Mouse (Mus musculus) hematopoietic stem cell, adult 5-6 weeks (primary cell): ENCODE measurements around the gene Samd4. TPM values are rescaled to one million over a fixed set of nuclear protein-coding genes. Genes with fewer than 3 reads are reported as not detected.
A peak's percentile ranks its signal among the peaks of the same experiment; 100 is the strongest.
"Not testable (repeated sequence)": the region's sequence is repeated elsewhere in the genome, so short reads cannot be mapped to it uniquely, and the experiment has no call there.

Experiments used
- ATAC-seq, 2 experiments: fragments of 125-278 bp in 1 of 2; replicated peaks in 1 of 2; 2 replicates each; pipeline ENCODE4 v1.8.0; 2016 to 2017; ENCODE audit warnings: inconsistent platforms in 2 of 2, mild to moderate bottlenecking in 2 of 2, moderate number of reproducible peaks in 2 of 2, low read depth in 1 of 2, moderate TSS enrichment in 1 of 2; ENCODE audit not compliant: low FRiP score in 2 of 2, poor library complexity in 2 of 2, severe bottlenecking in 2 of 2, insufficient read depth in 1 of 2, low TSS enrichment in 1 of 2
- total RNA-seq: library from RNA; stranded (forward); fragments of 172-1452, 232-1000 nt; gene quantifications from 2 replicates; pipeline ENCODE4 v1.2.3, GENCODE M21; 2017

Gene Samd4
- total RNA-seq, 1 experiment from 2014 or later: 2.3 TPM

DNA sequence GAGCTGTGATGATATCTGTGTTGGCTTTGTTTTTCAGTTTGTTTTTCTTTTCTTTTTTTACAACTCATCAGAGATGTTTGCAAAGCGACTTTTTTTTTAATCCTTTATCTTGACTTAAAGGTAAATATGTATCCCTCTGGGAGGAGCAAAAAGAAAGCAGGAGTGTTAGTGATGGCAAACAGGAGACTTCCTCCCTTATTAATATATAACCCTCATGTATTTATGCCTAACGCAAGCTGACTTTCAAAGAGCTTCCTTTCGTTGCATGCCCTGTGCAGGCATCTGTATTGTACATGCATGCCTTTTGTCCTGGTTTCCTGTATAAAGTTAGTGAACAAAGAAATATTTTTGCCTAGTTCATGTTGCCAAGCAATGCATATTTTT lies 222.5 kb downstream of the Samd4 start:
- no peak for ATAC-seq

DNA sequence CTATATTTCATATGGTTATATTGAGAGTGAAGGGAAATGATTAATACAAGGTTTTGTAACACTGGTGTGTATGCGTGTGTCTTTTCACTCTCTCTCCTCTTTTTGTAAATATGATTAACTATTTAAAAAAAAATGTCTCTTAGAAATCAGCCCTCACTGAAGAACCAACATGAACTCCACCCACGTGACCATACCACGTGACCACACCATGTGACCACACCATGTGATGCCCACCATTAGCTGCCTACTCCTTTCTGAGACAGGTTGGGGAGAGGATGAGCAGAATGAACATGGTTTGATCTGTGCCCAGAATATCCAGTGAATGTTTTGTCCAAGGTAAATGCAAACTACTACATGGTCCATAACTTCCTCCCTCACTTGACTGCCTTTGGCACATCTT lies 223.1 kb downstream of the Samd4 start:
- ATAC-seq: no peak

DNA sequence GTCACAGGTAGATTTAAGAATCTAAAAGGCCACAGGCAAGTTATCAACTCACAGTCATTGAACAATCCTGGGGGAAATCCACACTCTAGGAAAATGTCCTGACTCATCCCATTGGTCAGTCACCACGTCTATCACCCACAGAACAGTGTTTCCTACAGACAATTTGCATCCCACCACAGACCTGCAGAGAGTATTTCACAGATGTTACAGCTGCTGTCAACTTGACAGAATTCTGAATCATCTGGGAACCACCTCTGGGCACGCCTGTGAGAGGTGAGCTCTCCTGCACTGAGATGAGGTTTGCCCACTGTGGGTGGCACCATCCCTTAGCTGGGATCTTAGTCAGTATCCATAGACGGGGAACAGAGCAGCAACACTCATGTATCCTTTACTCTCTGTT lies 224.8 kb downstream of the Samd4 start:
- ATAC-seq: no peak

DNA sequence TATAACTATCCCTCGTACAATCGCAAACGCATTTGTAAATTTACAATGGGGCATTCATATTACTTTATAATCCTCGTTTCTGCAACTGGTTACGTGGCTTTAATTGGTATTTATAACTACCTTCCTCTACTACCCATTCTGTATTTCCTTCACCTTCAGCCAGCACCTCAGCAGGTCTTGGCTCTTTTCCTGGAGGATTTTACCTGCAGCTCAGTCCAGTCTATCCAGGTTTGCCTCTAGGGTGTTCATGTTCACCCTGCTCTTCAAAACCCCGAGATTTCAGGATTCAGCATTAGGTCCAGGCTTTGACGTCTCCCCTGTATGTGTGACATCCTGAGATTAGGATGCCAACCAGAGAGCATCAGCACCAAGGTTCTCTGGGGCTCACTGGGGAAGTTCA lies 227.7 kb downstream of the Samd4 start:
- ATAC-seq: not testable (repeated sequence)

DNA sequence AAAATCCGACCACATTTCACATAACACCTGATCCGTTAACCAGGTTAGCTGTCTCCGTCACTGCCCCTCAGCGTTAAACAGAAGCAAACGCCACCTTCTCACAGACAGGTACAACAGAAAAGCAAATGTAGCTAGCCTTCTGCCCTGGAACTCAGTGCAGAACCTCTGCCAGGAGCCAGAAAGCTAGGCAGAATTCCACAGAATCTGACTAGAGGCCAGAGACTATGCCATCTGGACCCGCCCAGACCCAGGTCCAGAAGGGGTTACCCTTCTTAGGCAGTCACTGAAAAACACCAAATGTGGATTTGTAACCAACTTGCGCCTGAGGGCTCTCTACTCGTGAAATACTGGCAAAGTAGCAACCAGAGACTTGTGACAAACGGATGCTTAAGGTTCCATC lies 228.7 kb downstream of the Samd4 start:
- no peak for ATAC-seq

DNA sequence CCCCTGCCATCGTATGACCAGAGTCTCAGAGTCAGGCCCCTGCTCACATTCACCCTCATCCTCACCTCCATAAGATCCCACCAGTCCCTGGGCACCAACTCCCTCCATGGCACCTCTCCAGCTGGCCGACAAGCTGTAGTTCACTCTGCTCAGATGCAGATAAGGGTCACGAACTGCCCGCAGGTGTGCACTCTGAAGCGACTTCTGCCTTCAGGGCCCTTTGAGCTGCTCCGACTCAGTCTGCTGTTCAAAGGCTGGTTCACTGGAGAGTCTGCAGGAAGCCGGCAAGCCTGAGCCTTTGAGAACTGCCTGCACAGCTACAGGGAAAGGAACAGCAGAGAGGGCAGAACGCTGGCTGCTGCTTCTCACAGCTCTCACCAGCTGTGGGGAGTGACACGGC lies 232.5 kb downstream of the Samd4 start:
- ATAC-seq: peak in 1 of 2 experiments; percentile 23; a peak in 1 of 4 replicates

DNA sequence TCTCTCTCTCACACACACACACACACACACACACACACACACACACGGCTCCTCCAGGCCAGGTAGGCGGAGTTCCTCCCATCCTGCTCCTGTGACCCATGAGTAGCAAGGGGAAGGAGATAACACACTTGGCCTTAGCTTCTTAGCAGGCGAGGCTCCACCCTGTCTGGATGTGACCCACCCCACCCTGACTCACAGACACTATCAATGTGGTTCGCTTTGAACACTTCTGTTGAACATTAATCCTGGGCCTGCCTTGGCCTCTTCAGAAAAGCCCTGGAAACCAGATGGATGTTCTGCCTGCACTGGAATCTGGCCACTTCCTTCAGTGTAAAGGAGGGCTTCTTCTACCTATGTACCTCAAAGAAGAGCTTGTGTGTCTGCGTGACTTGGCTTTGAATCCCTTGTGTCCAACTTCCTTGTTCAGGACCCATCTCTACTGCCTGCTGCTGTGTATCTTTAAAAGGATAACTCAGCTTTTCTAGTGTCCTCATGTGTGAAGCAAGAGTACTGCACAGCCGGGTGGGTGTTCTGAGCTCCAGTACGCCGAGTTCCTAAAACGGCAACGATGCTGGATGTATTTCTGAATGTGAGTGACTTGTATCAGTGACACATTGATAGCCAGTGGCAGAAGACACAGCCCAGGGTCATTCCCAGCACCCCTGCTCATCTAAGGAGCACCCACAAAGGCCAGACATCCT lies 233.6 kb downstream of the Samd4 start:
- no peak for ATAC-seq

DNA sequence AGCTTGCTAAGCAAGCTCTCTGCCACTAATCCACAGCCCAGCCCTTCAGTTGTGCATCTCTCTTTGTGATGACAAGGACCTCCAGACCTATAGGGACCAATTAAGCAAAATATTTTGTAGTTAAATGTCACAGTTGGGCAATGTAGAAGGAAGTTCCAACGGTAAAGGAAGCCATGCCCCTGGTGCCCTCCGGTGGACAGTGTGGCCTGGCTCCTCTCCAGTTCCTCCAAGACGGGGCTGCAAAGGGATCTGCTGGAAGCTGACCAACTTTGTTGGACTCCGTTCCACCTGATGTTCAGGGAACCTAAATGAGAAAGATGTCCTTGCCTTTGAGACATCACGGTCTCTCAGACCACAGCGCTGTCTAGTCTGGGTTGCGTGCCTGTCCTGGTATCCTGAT lies 234.9 kb downstream of the Samd4 start:
- peak; percentile 12 to 16; a peak in 1 of 4 replicates for ATAC-seq

DNA sequence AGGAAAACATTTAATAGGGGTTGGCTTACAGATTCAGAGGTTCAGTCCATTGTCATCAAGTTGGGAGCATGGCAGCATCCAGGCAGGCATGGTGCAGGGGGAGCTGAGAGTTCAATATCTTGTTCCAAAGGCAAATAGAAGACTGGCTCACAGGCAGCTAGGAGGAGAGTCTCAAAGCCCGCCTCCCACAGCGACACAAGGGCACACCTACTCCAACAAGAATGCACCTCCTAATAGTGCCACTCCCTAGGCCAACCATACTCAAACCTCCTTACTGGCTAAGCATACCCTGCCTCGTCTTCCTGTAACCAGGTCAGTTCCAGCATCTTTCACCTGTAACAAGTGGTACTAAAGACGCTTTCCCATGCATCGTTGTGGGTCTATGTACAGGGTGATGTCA lies 245.3 kb downstream of the Samd4 start:
- no peak for ATAC-seq

DNA sequence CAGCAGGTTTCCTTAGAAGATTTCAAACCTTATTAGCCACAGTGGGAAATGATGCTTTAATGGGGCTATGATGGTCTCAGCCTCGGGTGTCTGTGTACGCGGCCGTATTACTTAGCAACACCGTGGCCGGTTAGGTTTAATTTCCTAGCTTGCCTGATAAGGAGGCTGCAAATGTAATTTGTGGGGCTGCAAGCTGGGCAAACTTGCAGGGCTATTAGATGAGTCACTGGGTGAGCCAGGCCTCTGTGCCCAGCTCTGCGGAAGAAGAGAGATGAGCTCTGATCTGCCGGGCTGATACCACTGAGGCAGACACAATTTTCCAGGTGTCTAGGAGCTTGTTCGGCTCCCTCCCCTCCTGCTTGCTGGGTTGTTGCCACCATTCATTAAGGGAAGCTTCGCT lies 251.3 kb downstream of the Samd4 start:
- no peak for ATAC-seq

DNA sequence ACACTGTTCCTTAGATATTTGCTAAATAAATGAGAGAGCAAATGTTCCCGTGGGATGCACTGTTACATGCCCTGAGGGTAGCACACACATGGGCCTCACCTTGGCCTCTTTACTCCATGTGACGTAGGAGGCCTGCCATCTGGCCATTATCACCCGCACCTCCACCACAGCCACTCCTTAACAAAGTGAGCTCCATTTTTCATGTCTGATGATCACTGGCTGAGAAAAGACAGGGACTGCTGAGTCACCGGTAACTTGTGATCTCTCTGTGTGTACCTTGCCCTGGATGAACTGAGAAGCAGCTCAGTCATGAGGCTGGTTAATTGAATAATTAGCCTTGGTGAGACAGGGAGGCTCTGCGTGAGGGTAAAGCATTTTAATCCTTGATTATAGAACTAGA lies 254.0 kb downstream of the Samd4 start:
- ATAC-seq: no peak

DNA sequence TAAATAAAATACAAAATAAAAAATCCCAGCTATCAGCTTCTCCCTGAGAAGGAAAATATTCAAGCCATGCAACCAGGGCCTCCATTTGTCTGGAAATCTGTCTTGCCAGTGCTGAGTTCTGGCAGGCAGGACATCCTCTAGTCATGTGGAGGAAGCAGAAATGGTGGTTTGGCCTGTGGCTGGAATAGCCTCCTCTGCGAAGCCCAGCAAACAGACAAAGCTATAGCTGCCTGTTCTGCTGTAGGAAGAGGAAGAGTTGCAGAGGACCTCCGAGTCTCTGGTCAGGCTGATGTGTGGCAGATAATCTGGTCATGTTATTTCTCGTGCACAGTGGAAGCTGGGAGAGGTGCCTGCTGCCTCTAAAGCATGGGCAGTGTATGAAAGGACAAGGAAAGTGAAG lies 256.2 kb downstream of the Samd4 start:
- ATAC-seq: peak; percentile 68 to 69

DNA sequence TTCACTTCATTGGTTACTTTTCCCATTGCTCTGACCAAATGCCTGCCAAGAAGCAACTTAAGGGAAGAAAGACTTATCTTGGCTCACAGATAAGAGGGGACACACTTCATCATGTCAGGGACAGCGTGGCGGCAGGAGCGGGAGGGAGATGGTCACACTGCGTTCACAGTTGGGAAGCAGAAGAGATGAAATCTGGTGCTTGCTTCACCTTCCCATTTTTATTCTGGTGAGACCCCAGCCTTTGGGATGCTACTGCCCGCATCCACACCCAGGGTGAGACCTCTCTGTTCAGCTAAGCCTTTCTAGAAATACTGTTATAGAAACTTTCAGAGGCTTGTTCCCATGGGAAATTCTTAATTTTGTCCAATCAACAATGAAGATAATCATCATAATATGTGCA lies 261.7 kb downstream of the Samd4 start:
- ATAC-seq: no peak

DNA sequence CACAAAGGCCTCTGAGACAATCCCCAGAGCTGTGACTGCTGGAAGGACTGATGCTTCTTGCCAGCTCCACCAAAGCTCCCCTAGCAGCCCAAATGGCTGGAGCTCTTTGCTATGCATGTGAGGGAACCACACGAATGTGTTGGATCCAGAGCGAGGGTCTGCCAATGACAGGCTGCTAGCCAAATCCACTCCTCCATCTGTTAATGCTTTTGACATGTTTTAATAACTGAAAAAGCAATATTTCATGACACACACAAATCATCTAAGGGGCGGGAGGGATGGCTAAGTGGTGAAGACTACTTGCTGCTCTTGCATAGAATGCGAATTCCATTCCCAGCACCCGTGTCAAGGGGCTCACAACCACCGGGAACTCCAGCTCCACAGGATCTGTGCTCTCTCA lies 268.7 kb downstream of the Samd4 start:
- no peak for ATAC-seq

DNA sequence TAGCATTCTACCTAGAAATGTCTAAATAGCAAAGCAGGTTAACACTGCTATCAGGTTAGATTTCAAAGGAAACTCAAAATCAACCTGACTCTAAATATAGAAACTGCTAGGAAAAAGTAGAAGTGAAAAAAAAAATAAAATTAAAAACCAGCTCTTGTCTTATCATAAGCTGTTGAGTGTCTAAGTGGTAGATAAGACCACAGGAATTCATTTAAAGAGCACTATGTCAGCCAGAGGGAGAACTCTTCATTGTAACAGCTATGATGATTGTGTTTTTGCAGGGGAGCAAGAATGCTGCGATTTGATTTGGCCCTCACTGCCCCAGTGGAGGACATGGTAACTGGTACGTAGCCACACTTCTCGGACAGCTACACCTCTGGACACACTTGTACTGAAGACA lies 271.6 kb downstream of the Samd4 start:
- ATAC-seq: no peak

Other genes with a start within 250 kb of the Samd4 start
- gene Cdkn3, start 122.3 kb upstream of the Samd4 start, total RNA-seq: 27.3 and 33.1 TPM in 2 replicates
- gene Cnih1, start 94.4 kb upstream of the Samd4 start, total RNA-seq: 42.3 and 55.0 TPM in 2 replicates
- 91.8 and 104 TPM in 2 replicates for gene Gmfb, start 60.6 kb upstream of the Samd4 start, total RNA-seq
- 15.0 and 17.0 TPM in 2 replicates for gene Cgrrf1, start 50.7 kb upstream of the Samd4 start, total RNA-seq